Mouse (Mus musculus): ENCODE data around the gene Atp2a1. TPM values are rescaled to one million over a fixed set of nuclear protein-coding genes. Genes with fewer than 3 reads are reported as not detected.
"Not testable (repeated sequence)": the region's sequence is repeated elsewhere in the genome, so short reads cannot be mapped to it uniquely, and the experiment has no call there.

The Atp2a1 gene
- polyA plus RNA-seq, 1 experiment from 2014 or later = 2.6 TPM

DNA sequence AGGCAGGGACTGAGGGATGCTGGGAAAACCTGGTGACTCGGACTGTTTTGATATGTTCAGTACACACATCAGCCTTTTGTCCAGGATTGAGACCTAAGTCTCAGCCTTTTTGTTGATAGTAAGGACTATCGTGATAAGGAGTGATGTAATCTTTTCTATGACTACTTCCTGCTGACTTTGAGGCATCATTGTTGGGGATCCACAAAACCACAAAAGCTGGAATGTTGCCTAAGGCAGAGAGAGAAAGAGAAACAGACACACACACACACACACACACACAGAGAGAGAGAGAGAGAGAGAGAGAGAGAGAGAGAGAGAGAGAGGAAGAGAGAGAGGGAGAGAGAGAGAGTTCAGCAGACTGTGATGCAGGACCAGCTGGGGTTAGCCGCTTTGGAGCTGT lies 44.4 kb downstream of the Atp2a1 start:
- no peak overlapping the region for H3K4me2 ChIP-seq (replicated peaks)
- no peaks in the 10 kb centered on the region for H3K9me3 ChIP-seq
- H3K36me3 ChIP-seq = no peaks in the 10 kb centered on the region
- H3K4me1 ChIP-seq (replicated peaks) = no peaks in the 10 kb centered on the region
- WGBS = 59% methylated on average over 3 of the region's 3 CpGs
- H3K9ac ChIP-seq = no peak overlapping the region
- ATAC-seq = no peak
- H3K4me3 ChIP-seq (replicated peaks) = no peak overlapping the region
- H3K27me3 ChIP-seq (replicated peaks) = 0 out of 2 replicates have a peak, but pooled peaks cover 4% of the 10 kb centered on the region
- no peak overlapping the region for H3K27ac ChIP-seq

DNA sequence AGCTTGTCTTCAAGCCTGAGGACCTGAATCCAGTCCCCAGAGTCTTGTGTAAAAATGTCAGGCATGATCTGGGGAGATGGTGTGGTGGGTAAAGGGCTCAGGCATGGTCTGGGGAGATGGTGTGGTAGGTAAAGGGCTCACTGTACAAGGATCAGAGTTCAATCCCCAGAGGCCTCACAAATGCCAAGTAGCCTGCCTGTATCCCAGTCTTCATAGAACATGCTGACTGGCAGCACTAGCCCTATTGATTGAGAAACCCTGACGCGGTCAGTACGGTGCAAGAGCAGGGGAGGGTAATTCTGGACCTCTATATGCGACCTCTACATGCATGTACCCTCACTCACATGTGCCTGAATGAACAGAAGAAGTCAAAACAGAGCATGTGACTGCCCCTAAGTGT lies 45.3 kb downstream of the Atp2a1 start:
- ATAC-seq = no peak
- Histone ChIP-seq H3K27ac (no peak overlapping the region), H3K4me3 (replicated peaks) (no peak overlapping the region), H3K9me3 (no peaks in the 10 kb centered on the region), H3K36me3 (no peaks in the 10 kb centered on the region), H3K9ac (no peak overlapping the region), H3K27me3 (replicated peaks) (0 out of 2 replicates have a peak, but pooled peaks cover 5% of the 10 kb centered on the region), H3K4me2 (replicated peaks) (no peak overlapping the region), H3K4me1 (replicated peaks) (no peaks in the 10 kb centered on the region)
- 90% methylated on average over 4 of the region's 4 CpGs for WGBS

DNA sequence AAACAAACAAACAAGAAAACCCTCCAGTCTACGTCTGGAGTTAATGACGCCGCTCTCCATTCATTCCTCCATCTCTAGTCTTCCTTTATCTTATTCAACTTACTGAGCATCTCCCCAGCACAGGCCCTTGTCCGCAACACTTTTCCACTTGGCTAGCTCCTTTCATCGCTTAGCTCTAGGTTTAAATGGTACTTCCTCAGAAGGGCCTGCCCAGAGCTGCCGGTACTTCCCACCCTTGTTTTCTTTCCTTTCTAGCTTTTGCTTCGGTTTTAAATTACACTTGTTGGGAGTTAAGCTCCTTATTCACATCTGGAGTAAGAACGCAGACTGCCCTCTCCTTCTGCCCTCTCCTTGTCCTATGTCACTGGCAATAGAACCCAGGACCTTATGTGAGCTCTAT lies 45.9 kb downstream of the Atp2a1 start:
- 0 out of 2 replicates have a peak, but pooled peaks cover 5% of the 10 kb centered on the region for H3K27me3 ChIP-seq (replicated peaks)
- no peak for ATAC-seq
- WGBS = 68% methylated on average over 8 of the region's 8 CpGs
- no peaks in the 10 kb centered on the region for H3K4me1 ChIP-seq (replicated peaks)
- no peak overlapping the region for H3K4me2 ChIP-seq (replicated peaks)
- H3K9ac ChIP-seq = no peak overlapping the region
- no peak overlapping the region for H3K4me3 ChIP-seq (replicated peaks)
- H3K27ac ChIP-seq = no peak overlapping the region
- no peaks in the 10 kb centered on the region for H3K36me3 ChIP-seq
- H3K9me3 ChIP-seq = no peaks in the 10 kb centered on the region

DNA sequence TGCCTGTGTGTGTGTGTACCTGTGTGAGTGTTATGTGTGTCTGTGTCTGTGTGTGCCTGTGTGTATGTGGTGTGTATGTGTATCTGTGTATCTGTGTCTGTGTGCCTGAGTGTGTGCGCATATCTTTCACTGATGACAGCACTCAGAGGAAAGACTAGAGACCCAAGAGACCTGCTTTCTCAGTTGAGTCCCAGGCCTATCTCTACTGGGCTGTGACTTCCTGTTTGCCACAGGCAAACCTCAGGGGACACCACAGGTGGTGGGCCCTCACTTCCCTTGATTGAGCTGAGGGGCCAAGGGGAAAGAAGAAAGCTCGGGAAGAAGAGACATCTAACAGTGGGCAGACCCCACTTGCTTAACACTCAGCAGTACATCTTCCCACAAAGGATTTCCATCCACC lies 46.3 kb downstream of the Atp2a1 start:
- 67% methylated on average over 2 of the region's 2 CpGs for WGBS
- Histone ChIP-seq H3K9me3 (no peaks in the 10 kb centered on the region), H3K4me2 (replicated peaks) (no peak overlapping the region), H3K36me3 (no peaks in the 10 kb centered on the region), H3K4me3 (replicated peaks) (no peak overlapping the region), H3K27me3 (replicated peaks) (0 out of 2 replicates have a peak, but pooled peaks cover 5% of the 10 kb centered on the region), H3K4me1 (replicated peaks) (no peaks in the 10 kb centered on the region), H3K9ac (no peak overlapping the region), H3K27ac (no peak overlapping the region)
- ATAC-seq = no peak

DNA sequence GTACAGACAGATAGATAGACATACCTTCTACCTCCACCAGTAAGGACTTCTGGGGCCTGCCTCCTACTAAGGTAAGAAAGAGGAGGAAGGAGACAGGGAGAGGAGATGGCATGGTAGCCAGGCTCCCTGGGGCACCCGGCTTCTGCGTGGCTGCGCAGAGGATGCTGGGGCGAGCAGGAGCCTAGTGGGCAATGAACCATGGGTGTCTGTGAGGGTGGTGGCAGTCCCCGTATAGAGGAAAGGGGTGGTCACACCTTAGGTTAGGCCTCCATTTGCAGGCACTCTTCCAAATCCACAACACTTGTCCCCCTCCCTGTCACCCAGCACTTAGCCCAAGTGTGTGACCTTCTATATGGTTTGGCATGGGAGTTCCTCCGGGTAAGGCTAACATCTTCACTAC lies 48.2 kb downstream of the Atp2a1 start, which contains the start of gene Cd19:
Cd19 (minus strand) TSS at position 165 of the 400 bp plus-strand sequence.
- WGBS = 85% methylated on average over 6 of the region's 6 CpGs
- H3K9ac ChIP-seq = no peak within 1 kb of the TSS
- no peaks in the 10 kb centered on the region for H3K36me3 ChIP-seq
- H3K9me3 ChIP-seq = no peaks in the 10 kb centered on the region
- ATAC-seq = no peak
- H3K4me2 ChIP-seq (replicated peaks) = no peak within 1 kb of the TSS
- H3K4me3 ChIP-seq (replicated peaks) = no peak within 1 kb of the TSS
- 0 out of 2 replicates have a peak, but pooled peaks cover 5% of the 10 kb centered on the region for H3K27me3 ChIP-seq (replicated peaks)
- H3K4me1 ChIP-seq (replicated peaks) = no peaks in the 10 kb centered on the region
- no peak within 1 kb of the TSS for H3K27ac ChIP-seq

DNA sequence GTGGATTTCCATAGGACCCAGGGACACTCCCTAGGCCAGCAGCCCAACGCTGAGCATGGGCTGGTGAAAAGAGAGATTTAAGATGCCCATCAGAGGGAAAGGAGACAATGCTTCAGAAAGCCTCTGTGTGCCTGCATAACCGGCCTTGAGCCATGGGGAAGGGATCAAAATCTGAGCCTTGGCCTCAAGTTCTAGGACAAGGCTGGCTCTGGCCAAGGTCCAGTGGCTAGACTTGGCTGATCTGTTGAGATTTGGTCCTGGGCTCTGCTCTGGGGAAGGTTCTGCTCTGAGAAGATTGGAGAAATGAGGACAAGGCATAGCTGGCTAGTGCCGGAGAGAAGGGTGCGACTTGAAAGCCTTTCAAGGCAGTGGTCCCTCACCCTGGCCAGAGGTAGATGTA lies 51.8 kb downstream of the Atp2a1 start:
- no peaks in the 10 kb centered on the region for H3K4me1 ChIP-seq (replicated peaks)
- 0 out of 2 replicates have a peak, but pooled peaks cover 5% of the 10 kb centered on the region for H3K27me3 ChIP-seq (replicated peaks)
- no peak overlapping the region for H3K27ac ChIP-seq
- WGBS = 88% methylated on average over 4 of the region's 4 CpGs
- no peak for ATAC-seq
- no peak overlapping the region for H3K9ac ChIP-seq
- no peaks in the 10 kb centered on the region for H3K36me3 ChIP-seq
- H3K9me3 ChIP-seq = no peaks in the 10 kb centered on the region
- H3K4me2 ChIP-seq (replicated peaks) = no peak overlapping the region
- H3K4me3 ChIP-seq (replicated peaks) = no peak overlapping the region

DNA sequence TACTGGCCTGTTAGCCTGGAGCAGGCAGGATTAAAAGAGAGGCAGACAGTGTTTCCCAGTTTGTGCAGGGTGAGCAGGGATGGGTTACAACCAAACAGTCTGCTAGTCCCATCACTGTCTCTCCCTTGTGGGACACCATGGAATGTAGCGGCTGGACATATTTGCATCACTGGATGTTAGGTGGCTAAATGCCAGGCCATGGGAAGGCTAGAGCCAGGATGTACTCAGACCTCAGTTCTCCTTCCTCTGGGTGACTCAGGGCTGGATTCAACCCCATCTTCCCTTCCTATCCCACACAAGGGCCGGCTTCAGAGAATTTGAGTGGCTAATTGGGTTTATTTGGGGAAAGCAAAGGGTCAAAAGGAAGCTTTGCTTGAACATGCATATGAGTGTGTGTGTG lies 54.2 kb downstream of the Atp2a1 start:
- Histone ChIP-seq H3K27ac (no peak overlapping the region), H3K4me1 (replicated peaks) (no peaks in the 10 kb centered on the region), H3K27me3 (replicated peaks) (0 out of 2 replicates have a peak, but pooled peaks cover 4% of the 10 kb centered on the region), H3K9ac (no peak overlapping the region), H3K9me3 (no peaks in the 10 kb centered on the region), H3K4me2 (replicated peaks) (no peak overlapping the region), H3K4me3 (replicated peaks) (no peak overlapping the region), H3K36me3 (no peaks in the 10 kb centered on the region)
- ATAC-seq = no peak
- WGBS = 67% methylated on average over 2 of the region's 2 CpGs

DNA sequence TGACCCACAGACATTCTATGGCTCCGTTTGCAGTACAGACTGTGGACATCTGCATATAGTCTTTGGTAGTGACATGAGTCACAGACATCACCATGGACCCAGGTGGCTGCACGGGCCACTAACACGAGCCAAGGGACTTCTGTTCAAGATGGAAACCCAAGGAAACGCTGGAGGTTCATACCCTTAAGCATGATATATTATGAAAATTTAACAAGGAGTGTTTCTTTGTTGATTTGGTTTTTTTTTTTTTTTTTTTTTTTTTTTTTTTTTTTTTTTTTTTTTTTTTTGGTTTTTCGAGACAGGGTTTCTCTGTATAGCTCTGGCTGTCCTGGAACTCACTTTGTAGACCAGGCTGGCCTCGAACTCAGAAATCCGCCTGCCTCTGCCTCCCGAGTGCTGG lies 60.4 kb downstream of the Atp2a1 start:
- not testable (repeated sequence) for H3K27me3 ChIP-seq (replicated peaks); H3K4me1 ChIP-seq (replicated peaks); H3K9me3 ChIP-seq; H3K9ac ChIP-seq; ATAC-seq; H3K4me3 ChIP-seq (replicated peaks); H3K27ac ChIP-seq; H3K36me3 ChIP-seq; H3K4me2 ChIP-seq (replicated peaks)
- WGBS = 80% methylated on average over 8 of the region's 8 CpGs

DNA sequence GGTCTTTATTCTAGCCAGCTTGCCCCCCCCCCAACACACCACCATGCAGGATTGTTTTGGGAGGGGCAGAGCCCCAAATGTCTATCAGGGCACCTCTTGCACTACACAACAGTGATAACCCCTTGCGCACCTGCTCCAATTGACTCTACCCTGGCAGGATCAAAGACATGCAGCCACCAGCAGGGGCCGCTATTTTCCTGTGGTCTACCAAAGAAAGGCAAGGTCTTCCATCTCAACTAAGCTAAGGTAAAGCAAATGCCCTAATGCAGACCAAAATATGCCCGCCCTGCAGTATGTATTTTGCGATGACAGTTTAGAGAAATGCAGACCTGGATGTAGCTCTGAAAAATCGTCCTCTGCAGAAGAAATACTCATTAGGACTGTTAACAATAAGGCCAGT lies 63.4 kb downstream of the Atp2a1 start:
- 0 out of 2 replicates have a peak, but pooled peaks cover 2% of the 10 kb centered on the region for H3K4me1 ChIP-seq (replicated peaks)
- WGBS = 12% methylated on average over 5 of the region's 5 CpGs
- no peak overlapping the region for H3K4me2 ChIP-seq (replicated peaks)
- H3K4me3 ChIP-seq (replicated peaks) = no peak overlapping the region
- H3K27me3 ChIP-seq (replicated peaks) = no peaks in the 10 kb centered on the region
- no peaks in the 10 kb centered on the region for H3K36me3 ChIP-seq
- no peak for ATAC-seq
- H3K9ac ChIP-seq = no peak overlapping the region
- H3K9me3 ChIP-seq = no peaks in the 10 kb centered on the region
- no peak overlapping the region for H3K27ac ChIP-seq

DNA sequence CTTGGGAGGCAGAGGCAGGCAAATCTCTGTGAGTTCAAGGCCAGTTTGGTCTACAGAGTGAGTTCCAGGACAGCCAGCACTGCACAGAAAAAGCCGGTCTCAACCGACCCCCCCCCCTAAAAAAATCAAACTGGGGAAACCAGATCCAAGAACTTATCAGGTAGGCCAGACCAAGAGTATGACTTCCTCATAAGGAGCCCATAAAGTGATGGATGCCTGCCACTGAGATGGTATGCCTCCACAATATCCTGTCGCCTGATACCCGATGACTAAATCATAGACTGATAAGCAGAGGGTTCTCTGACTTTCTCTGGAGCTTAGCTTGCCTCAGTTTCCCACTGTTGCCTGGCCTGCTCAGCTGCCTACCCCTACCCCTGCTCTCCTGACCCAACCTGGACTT lies 65.1 kb downstream of the Atp2a1 start:
- Histone ChIP-seq H3K4me2 (replicated peaks) (no peak overlapping the region), H3K27ac (no peak overlapping the region), H3K4me3 (replicated peaks) (no peak overlapping the region), H3K4me1 (replicated peaks) (0 out of 2 replicates have a peak, but pooled peaks cover 2% of the 10 kb centered on the region), H3K9me3 (no peaks in the 10 kb centered on the region), H3K36me3 (no peaks in the 10 kb centered on the region), H3K27me3 (replicated peaks) (no peaks in the 10 kb centered on the region), H3K9ac (no peak overlapping the region)
- 86% methylated on average over 4 of the region's 4 CpGs for WGBS
- no peak for ATAC-seq

DNA sequence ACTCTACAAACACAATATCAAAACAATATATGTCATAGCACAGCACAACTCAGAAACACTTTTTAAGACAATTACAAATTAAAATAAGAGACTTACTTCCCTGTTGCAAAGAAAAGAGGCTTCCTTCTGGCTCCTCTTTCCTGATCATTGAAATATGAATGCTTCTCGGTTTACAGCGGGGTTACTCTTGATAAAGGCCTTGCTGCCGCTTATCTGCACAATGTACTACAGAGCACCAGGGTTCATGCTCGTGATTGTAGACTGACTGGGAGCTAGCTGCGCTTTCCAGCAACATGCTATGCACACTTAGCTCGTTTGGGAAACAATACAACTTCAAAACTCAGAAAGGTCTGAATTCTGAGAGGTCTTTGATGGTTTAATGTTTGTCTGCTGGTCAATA lies 65.7 kb downstream of the Atp2a1 start:
- 0 out of 2 replicates have a peak, but pooled peaks have one; percentile 29 for ATAC-seq
- Histone ChIP-seq H3K9me3 (no peaks in the 10 kb centered on the region), H3K4me2 (replicated peaks) (peak overlapping the region; percentile 33), H3K36me3 (no peaks in the 10 kb centered on the region), H3K4me1 (replicated peaks) (0 out of 2 replicates have a peak, but pooled peaks cover 2% of the 10 kb centered on the region), H3K27ac (no peak overlapping the region), H3K4me3 (replicated peaks) (no peak overlapping the region), H3K9ac (no peak overlapping the region), H3K27me3 (replicated peaks) (no peaks in the 10 kb centered on the region)
- WGBS = 48% methylated on average over 6 of the region's 6 CpGs

DNA sequence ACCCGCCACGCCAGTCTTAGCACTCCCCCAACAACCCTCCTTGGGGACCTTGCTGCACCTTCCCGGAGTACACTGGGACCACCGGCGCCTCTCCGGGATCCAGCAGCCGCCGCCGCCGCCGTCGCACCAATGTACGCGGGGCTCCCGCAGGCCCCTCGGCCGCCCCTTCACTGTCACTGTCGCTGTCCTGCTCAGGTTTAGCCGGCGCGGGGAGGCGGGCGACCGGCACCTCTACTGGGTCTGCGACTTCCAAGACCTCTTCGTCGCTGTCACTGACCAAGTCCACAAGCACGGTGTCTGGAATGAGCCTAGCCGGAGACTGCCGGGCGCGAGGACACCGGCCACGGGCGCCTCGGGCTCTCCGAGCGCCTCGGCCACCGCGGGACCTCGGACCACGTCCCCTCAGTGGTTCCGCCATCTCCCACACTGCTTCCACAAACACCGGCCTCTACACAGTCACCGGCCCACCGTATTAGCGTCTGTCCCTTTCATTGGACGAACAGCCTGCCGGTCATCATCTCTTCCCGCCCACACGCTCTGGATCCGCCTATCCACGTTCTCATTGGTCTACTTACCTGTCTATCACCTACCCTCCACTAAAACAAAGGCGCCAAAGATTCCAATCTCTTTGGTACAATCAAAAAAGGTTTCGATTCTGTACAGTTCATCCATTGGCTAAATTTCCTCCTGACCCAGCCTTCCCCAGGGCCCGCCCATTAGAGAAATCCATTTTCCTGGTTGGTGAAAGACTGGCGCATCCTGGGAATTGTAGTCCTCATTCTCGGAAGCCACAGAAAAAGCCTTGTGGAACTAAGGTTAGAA lies 66.4 kb downstream of the Atp2a1 start, which contains the start of gene Nfatc2ip:
Nfatc2ip (minus strand) TSS at position 440 of the 822 bp plus-strand sequence.
- Histone ChIP-seq H3K27me3 (replicated peaks) (no peaks in the 10 kb centered on the region), H3K27ac (peak within 1 kb of the TSS; percentile 6; the same call in 1 of the 2 replicates), H3K4me2 (replicated peaks) (peak within 1 kb of the TSS; percentile 86), H3K36me3 (no peaks in the 10 kb centered on the region), H3K9ac (peak within 1 kb of the TSS; percentile 71), H3K4me3 (replicated peaks) (peak within 1 kb of the TSS; percentile 85), H3K4me1 (replicated peaks) (0 out of 2 replicates have a peak, but pooled peaks cover 2% of the 10 kb centered on the region), H3K9me3 (no peaks in the 10 kb centered on the region)
- ATAC-seq = peak; percentile 100
- under 1% methylated on average over 59 of the region's 59 CpGs for WGBS

All from intestine, embryonic 15.5 days (tissue).